Mouse (Mus musculus): ENCODE measurements around the gene Mepce. TPM values are rescaled to one million over a fixed set of nuclear protein-coding genes. Genes with fewer than 3 reads are reported as not detected.

The Mepce gene
- polyA plus RNA-seq (2012; rRNA removed; ENCODE audit: low replicate concordance): 33.1 and 36.6 TPM in 2 replicates

DNA sequence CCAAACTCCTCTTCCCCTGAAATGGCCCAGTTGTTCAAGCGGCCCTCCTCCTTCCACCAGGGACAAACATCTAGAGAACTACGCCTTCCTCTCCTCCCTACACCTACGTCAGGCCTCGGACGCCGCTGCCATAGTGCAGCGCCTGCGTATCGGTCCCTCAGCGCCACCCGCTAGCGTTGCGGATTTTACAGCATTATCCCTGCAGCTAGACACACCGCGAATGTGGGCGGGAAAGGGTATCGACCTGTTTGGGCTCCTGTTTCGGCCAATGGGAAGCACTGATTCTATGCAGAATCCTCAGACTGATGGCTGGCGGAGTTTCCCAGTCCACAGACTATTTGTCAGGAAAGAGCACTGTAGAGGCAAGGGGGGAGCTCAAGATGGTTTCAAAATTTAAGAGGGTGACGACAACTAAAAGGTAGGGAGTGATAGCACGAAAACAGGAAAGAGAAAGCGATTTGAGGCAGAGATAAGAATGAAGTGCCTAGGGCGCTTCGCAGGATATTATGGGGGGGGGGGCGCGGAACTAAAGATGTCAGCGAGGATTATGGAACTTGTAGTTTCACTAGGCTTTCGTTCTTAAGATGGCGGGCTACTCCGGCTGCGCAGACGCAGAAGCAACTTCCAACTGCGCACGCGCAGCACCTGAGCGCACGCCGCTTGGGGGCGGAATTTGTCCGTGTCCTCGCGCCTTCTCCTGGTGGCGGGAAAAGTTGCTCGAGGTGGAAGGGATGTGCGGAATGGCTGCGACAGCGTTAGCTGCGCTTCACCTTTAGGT is at the start of gene Mepce, which contains the start of gene Zcwpw1:
TSS of gene Mepce (minus strand) at position 505 of the 778 bp plus-strand sequence.
TSS of gene Zcwpw1 (plus strand) at position 648 of the 778 bp plus-strand sequence.

DNA sequence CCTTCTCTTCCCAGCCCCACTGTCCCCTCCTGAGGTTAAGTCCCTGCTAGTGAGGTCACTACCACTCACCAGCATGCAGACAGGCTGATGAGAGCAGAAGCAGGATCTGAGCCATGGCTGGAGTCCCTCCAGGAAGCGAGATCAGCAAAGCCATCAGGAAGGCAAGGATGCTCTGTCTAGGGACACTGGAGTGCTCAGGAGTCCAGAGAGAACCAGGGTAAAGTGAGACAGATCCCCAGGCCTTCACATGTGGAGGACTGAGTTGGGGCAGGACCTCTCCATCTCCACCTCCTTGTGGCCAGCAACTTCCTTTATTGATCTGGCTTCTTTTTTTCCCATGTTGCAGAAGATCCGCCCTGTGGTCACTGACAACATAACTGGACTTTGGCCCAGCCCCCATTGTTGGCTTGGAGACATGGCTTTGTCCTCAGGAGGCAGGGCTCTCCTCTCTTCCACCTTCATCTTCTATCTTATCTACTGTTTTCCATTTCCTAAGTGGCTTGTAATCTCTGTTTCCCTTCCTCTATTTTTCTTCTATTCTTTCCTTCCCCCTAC is 48.6 kb upstream of the Mepce start, which contains the start of gene Pilra:
TSS of gene Pilra (minus strand) at position 316 of the 555 bp plus-strand sequence.

DNA sequence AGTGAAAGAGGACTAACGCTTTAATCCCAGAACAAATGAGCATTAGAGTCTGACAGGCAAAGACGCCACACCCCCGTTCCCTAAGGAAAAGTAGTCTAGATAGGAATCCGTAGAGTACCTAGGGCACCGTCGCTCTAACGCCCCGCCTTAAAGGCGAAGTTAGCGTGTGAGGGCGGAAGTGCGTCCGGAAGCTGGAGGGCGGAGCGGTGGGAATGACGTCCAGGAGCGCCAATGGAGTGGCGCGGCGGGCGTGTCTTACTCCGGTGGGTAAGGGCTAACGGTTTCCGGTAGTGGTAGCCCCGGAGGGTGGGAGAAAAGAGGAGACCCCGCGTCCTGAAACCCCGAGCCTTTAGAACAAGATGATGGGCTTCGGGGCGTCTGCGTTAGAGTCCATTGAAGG is 8.8 kb downstream of the Mepce start, which contains the start of gene Ppp1r35:
TSS of gene Ppp1r35 (plus strand) at position 215 of the 400 bp plus-strand sequence.

DNA sequence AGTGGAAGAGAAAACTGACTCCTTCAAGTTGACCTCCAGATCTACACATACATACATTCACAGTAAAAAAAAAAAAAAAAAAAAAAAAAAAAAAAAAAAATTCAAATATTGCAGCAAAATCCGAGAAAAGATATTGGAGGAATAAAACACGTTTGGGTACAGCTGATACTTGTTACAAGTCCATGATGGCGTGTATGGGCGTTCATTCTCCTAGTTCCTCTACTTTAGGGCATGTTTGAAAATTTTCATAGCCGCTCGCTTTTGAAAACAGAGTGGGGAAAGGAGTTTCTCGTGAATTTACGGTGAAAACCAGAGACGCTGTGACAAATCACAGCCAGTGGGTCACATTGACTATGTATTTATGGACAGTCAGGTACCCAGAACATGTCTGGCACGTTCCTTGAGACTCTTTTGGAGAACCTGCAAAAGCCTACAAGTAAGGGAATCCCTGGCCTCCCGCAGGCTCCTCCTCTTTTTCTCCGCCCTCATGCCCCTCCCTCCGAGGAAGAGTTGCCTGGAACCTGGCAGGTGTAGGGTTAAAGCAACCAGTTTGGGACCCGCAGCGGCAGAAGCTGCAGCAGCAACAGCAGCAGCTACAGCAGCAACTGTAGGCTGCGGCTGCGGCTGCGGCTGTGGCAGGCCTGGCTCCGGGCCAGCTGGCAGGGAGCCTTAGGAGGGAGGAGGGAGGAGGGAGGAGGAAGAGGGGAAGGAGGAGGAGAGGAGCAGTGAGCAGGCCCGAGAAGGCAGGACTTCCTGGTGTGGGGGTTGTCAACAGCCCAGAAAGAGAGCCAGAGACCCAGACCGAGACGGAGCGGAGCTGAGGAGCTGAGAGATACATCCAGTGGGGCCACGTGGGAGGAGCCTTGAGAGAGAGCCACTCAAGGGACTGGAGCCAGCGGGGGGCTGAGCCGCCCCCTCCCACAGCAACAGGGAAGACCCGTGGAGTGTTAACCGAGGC is 42.0 kb downstream of the Mepce start, which contains the start of gene Tsc22d4:
TSS of gene Tsc22d4 (plus strand) at position 517 of the 958 bp plus-strand sequence.

DNA sequence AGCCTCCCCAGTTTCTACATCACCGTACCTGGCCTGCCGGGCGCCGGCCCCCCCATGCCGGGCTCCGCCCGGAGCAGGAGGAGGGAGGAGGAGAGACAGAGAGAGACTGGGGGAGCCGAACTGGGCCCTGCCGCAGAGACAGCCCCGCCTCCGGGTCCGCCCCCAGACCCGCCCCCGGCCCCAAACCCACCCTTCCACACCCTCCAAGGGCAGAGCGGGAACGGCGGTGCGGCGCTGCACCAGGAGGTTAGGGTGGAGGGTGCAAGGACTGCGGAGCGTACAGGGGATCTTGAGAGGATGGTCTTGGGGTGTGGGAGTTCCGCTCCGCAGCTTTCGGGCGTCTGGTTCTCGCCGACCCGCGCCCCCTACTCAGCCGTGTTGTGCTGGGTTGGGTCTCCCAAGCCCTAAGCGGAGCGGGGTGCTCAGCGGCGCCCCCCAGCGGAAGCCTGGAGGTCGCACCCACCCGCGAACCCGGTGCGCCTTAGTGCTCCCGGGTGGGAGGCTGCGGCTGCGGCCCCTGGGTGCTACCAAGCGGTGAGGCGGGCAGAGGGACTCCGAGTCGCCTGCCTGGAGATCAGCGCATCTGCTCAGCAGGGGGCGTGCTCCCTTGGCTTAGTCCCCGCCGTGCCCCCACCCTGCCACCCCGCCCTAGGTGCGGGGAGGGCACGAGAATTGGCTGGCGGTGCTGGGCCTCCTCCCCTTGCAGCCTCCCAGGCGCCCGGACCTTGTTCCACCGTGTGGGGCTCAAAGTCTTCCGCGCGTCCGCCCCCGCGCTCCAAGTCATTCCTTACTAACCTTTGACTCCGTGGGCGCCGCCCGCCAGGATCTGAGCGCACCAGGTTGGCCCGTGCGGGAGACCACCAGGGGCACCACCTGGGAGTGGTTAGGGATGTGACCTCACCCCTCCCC is 46.2 kb downstream of the Mepce start, which contains the start of gene Nyap1:
TSS of gene Nyap1 (minus strand) at position 585 of the 909 bp plus-strand sequence.

Other genes with a start within 250 kb of the Mepce start
- 0.03 and 0.16 TPM in 2 replicates for gene Actl6b, start 234.1 kb downstream of the Mepce start, polyA plus RNA-seq (2012; rRNA removed; ENCODE audit: low replicate concordance)
- gene Tfr2, start 217.8 kb downstream of the Mepce start, polyA plus RNA-seq (2012; rRNA removed; ENCODE audit: low replicate concordance): 4.6 and 7.3 TPM in 2 replicates
- gene Mospd3, start 186.6 kb downstream of the Mepce start, polyA plus RNA-seq (2012; rRNA removed; ENCODE audit: low replicate concordance): 96.4 and 211 TPM in 2 replicates
- 195 and 196 TPM in 2 replicates for gene Pcolce, start 173.9 kb downstream of the Mepce start, polyA plus RNA-seq (2012; rRNA removed; ENCODE audit: low replicate concordance)
- 0.53 and 0.63 TPM in 2 replicates for gene Fbxo24, start 158.7 kb downstream of the Mepce start, polyA plus RNA-seq (2012; rRNA removed; ENCODE audit: low replicate concordance)
- 119 and 157 TPM in 2 replicates for gene Lrch4, start 158.5 kb downstream of the Mepce start, polyA plus RNA-seq (2012; rRNA removed; ENCODE audit: low replicate concordance)
- gene Gm20605, start 158.5 kb downstream of the Mepce start, polyA plus RNA-seq (2012; rRNA removed; ENCODE audit: low replicate concordance): 20.1 and 68.7 TPM in 2 replicates
- 193 and 262 TPM in 2 replicates for gene Sap25, start 146.3 kb downstream of the Mepce start, polyA plus RNA-seq (2012; rRNA removed; ENCODE audit: low replicate concordance)
- 34.2 and 68.9 TPM in 2 replicates for gene Irs3, start 141.9 kb downstream of the Mepce start, polyA plus RNA-seq (2012; rRNA removed; ENCODE audit: low replicate concordance)
- 28.7 and 51.6 TPM in 2 replicates for gene Agfg2, start 102.9 kb downstream of the Mepce start, polyA plus RNA-seq (2012; rRNA removed; ENCODE audit: low replicate concordance)
- gene Nyap1, start 46.0 kb downstream of the Mepce start, polyA plus RNA-seq (2012; rRNA removed; ENCODE audit: low replicate concordance): 2.0 and 4.7 TPM in 2 replicates
- 106 and 238 TPM in 2 replicates for gene Tsc22d4, start 41.9 kb downstream of the Mepce start, polyA plus RNA-seq (2012; rRNA removed; ENCODE audit: low replicate concordance)
- gene Ppp1r35, start 8.8 kb downstream of the Mepce start, polyA plus RNA-seq (2012; rRNA removed; ENCODE audit: low replicate concordance): 26.9 and 69.4 TPM in 2 replicates
- gene Zcwpw1, start 143 bp upstream of the Mepce start, polyA plus RNA-seq (2012; rRNA removed; ENCODE audit: low replicate concordance): 1.1 and 2.3 TPM in 2 replicates
- gene Pilra, start 48.6 kb upstream of the Mepce start, polyA plus RNA-seq (2012; rRNA removed; ENCODE audit: low replicate concordance): 3.9 and 13.9 TPM in 2 replicates
- gene Pilrb1, start 70.5 kb upstream of the Mepce start, polyA plus RNA-seq (2012; rRNA removed; ENCODE audit: low replicate concordance): 3.8 and 10.5 TPM in 2 replicates
- 5.4 and 12.5 TPM in 2 replicates for gene Pilrb2, start 84.2 kb upstream of the Mepce start, polyA plus RNA-seq (2012; rRNA removed; ENCODE audit: low replicate concordance)
- gene Cyp3a13, start 134.0 kb upstream of the Mepce start, polyA plus RNA-seq (2012; rRNA removed; ENCODE audit: low replicate concordance): 0.05 and 0.10 TPM in 2 replicates
- gene Gjc3, start 175.4 kb upstream of the Mepce start, polyA plus RNA-seq (2012; rRNA removed; ENCODE audit: low replicate concordance): 0.19 and 1.3 TPM in 2 replicates
- 0.32 and 2.1 TPM in 2 replicates for gene Azgp1, start 193.9 kb upstream of the Mepce start, polyA plus RNA-seq (2012; rRNA removed; ENCODE audit: low replicate concordance)
- not detected in 2 replicates for gene Smok3a, start 233.6 kb upstream of the Mepce start, polyA plus RNA-seq (2012; rRNA removed; ENCODE audit: low replicate concordance)
- gene Smok3b, start 233.8 kb upstream of the Mepce start, polyA plus RNA-seq (2012; rRNA removed; ENCODE audit: low replicate concordance): not detected in 2 replicates

All from mammary gland, adult 2 months (tissue).